Mouse (Mus musculus): ENCODE data around the gene Ash1l.

The Ash1l gene

DNA sequence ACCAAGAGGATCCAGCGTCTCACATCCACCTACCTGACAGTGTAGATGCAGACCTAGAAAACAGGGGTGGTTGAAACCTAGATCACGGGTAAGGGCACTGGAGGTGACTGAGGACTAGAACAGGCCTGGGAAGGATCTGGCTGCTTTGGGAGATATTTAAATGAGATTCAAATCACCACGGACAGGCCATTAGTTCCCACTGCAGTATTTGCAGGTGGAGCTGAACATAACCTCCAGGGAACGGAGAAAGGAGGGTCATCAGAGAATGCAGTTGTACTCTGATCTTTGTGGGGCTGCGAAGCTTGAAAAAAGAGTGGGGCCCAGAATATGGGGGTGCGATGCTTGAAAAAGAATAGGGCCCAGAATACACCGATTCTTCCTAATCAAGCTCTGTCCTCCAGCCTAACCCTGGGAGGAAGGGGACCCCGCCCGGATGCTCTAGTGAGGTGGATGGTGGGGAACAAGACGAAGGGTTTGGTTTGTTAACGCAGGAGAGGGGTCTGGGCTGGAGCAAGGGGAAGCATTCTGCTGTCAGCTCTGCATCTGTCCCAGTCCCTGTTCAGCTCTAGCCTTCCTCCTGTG, 142.2 kb downstream of the Ash1l start:
- no peak for DNase-seq (ENCODE audit: low spot score)

DNA sequence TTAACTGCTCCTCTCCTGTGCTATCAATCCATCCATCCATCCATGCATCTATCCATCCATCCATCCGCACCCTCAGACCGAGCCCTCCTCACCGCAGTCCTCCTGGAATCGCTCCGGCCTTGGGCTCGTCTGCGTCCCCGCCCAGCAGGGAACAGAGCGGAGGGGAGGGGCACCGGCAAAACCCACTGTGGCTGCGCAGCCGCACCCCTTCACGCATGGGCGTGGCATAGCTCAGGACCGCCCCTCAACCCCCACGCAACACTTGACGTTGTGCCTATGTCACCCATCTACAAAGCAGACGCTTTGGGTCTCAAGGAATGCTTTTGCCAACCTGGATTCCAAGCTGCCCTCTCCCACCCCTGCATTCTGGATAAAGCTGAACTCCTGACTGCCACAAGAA, 142.8 kb downstream of the Ash1l start, which contains the start of gene Rusc1:
Gene Rusc1 (minus strand): TSS at position 137 of the 400 bp plus-strand sequence.
- peak; percentile 75 for DNase-seq (ENCODE audit: low spot score)

DNA sequence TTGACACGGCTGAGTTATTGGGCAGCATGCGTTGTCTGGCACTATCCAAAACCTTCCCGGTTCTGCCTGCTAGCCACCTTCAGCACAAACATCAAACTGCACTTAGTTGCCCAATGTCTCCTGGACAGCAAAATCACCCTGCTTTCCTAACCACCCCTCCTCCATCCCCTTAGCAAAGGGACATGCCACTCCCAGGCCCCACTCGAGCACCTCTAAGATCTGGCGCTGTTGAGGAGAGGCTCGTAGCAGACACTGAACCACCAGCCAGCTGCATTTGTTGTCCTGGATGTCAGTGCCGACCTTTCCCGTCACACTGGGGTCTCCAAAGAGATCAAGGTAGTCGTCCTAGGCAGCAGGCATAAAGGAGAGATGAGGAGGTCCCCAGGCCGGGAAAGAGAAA, 143.6 kb downstream of the Ash1l start:
- DNase-seq (ENCODE audit: low spot score), result no peak

DNA sequence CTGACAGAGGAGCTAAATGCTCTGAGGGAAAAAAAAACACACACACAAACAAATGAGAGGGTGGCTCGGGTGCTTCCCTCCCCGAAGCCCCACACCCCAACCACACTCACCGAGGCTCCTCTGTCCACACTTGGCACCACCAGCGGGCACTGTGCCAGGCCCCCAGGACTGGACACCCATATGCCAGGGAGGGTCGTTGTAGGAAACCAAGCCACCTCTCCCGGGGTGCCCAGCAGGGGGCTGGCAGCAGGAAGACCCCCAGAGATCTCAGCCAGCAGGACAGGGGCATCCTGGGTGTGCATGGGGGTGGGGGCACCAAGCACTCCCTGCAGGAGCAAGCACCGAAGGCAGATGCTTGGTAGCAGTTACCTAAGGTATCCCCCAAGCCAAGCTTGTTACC, 150.4 kb downstream of the Ash1l start, which contains the start of gene Gm43738:
Gene Gm43738 (minus strand): TSS at position 289 of the 400 bp plus-strand sequence.
- DNase-seq (ENCODE audit: low spot score), result no peak

DNA sequence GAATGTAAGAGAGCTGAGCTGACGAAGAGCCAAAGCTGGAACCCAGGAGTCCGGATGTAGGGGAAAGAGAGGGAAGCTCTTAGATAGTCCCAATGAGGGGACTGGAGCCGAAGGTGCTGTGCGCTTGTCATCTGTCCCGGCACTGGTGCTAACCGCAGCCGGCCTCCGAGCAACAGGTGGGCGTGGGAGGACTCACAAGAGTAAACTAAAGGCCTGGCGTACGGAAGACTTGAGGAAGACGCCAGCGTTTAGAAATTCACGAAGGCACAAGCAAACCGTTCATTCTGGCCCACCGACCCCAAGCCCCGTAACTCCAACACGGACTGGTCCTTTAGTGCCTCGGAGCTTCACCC, 151.0 kb downstream of the Ash1l start:
- no peak for DNase-seq (ENCODE audit: low spot score)

- DNase-seq (ENCODE audit: low spot score), result peak; percentile 76
Observed at GRCm38 (mm10) chr3:89101812-89102494, 151.5 kb downstream of the Ash1l start, which contains the start of gene Fdps. Gene Fdps, minus strand, starts transcription at chr3:89101959.

DNA sequence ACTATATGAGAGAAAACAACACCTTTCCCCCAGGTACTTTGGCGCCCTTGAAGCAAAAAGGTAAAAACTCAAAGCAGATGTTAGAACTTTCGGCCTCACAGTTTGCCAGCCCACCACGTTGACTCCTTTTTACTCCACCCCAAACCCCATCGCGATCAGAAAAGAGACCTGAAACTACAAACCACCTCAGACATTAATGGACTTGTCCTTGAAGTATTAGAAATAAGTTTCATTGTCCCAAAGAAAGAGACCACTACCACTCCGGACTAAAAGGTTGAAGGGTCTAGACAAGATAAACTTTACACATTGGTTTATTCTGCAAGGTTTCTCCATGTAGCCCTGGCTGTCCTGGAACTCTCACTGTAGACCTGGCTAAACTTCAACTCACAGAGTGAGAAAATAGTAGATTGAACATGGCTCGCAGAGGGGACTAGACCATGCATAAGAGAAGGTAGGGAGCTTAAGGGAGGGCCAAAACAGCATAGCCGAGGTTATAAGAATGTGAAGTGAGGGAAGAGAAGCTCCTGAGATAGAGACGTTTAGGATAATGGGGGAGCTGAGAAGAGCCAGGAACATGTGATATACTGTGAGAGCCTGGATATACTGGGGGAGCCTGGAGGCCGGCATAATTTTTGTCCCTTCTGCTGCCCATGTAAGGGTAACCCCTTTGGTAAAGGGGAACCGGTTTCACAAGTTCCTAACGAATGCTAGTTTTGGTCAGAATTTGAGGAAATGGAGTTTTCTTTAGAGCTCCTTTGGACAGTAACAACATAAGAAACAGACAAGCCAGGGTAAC, 152.3 kb downstream of the Ash1l start:
- no peak for DNase-seq (ENCODE audit: low spot score)

- no peak for DNase-seq (ENCODE audit: low spot score)
Observed at GRCm38 (mm10) chr3:89103291-89103595, 152.8 kb downstream of the Ash1l start.

- DNase-seq (ENCODE audit: low spot score), result no peak
Observed at GRCm38 (mm10) chr3:89106881-89107280, 156.5 kb downstream of the Ash1l start.

DNA sequence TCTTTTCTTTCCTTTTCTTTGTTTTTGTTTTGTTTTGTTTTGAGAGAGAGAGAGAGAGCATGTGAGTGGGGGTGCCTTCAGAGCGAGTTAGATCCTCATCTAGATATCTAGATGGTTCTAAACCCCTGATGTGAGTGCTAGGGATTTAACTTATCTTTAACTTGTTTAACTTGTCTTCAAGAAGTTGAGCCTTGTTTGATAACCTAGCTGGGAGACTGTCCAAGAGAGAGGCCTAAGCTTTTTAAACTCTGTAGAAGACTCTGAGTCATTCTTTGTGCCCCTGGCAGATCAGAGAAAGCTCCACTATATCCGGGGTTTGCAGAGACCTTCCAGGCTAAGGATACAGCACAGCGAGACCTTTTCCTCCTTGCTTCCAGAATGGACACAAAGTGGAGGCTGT, 157.1 kb downstream of the Ash1l start:
- no peak for DNase-seq (ENCODE audit: low spot score)

GRCm38 (mm10) chr3:89108146-89108545, 157.7 kb downstream of the Ash1l start:
- DNase-seq (ENCODE audit: low spot score), result no peak

GRCm38 (mm10) chr3:89113058-89113457, 162.6 kb downstream of the Ash1l start:
- no peak for DNase-seq (ENCODE audit: low spot score)

- DNase-seq (ENCODE audit: low spot score), result no peak
Observed at GRCm38 (mm10) chr3:89115522-89115921, 165.1 kb downstream of the Ash1l start.

DNA sequence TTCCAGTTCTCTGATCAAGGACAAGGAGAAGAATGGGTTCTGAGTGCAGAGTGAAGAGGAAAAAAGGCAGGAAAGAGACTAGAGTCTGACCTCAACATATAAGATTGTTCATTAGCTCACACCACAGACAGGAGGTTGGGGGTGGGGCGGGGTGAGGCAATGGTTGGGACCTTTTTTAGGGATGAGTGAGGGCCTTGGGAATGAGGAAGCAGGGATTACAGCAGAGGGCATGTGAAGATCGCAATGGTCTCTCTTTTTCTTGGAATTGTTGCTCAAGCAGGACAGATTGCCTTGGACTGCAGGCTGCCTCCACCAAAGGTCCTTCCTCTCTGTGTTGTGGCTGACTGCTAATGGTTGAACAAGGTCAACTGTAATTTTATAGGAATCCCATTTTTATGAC, 172.9 kb downstream of the Ash1l start:
- peak; percentile 27 for DNase-seq (ENCODE audit: low spot score)

GRCm38 (mm10) chr3:89124241-89124640, 173.8 kb downstream of the Ash1l start:
- no peak for DNase-seq (ENCODE audit: low spot score)

- DNase-seq (ENCODE audit: low spot score), result no peak
Observed at GRCm38 (mm10) chr3:89125981-89126380, 175.6 kb downstream of the Ash1l start.
